Mouse (Mus musculus) G1E (cell line): ENCODE results near the gene H2al1j. TPM values are rescaled to one million over a fixed set of nuclear protein-coding genes. Genes with fewer than 3 reads are reported as not detected.
"Not testable (repeated sequence)": the region's sequence is repeated elsewhere in the genome, so short reads cannot be mapped to it uniquely, and the experiment has no call there.

ENCODE experiments used
- ATAC-seq: 2 replicates; pipeline ENCODE4 v1.8.0; 2016; ENCODE audit warnings: mild to moderate bottlenecking; ENCODE audit not compliant: insufficient number of reproducible peaks, poor library complexity, low FRiP score, severe bottlenecking; ENCODE audit errors: extremely low read depth
- DNase-seq: peaks from one replicate; pipeline ENCODE4 v3.0.0; 2012; ENCODE audit warnings: low spot score
- H3K27me3 ChIP-seq: 2 replicates; pipeline ENCODE4 v1.6.1; 2012; ENCODE audit warnings: mild to moderate bottlenecking, low read length, inconsistent platforms; ENCODE audit not compliant: insufficient read depth
- H3K36me3 ChIP-seq: replicated peaks from 2 replicates; pipeline ENCODE3; 2012; ENCODE audit warnings: mild to moderate bottlenecking, inconsistent platforms
- H3K4me1 ChIP-seq: 2 replicates; pipeline ENCODE4 v1.6.1; 2012; ENCODE audit warnings: low read depth, low read length, inconsistent platforms, mixed read lengths; ENCODE audit not compliant: insufficient read depth
- H3K4me3 ChIP-seq: 2 replicates; pipeline ENCODE4 v1.5.1; 2012; ENCODE audit warnings: low read depth, mild to moderate bottlenecking, inconsistent platforms, low read length, moderate library complexity, mixed read lengths
- H3K9me3 ChIP-seq: replicated peaks from 2 replicates; pipeline ENCODE4 v1.6.1; 2012; ENCODE audit warnings: inconsistent platforms
- CTCF ChIP-seq: IDR thresholded peaks from 2 replicates; pipeline ENCODE4 v1.5.1; 2012; ENCODE audit warnings: low read depth, low read length, inconsistent platforms, mixed read lengths
- GATA1 ChIP-seq: IDR thresholded peaks from 2 replicates; pipeline ENCODE4 v1.6.1; 2012; ENCODE audit warnings: borderline replicate concordance, low read length, inconsistent platforms, mixed read lengths
- GATA2 ChIP-seq: IDR thresholded peaks from 2 replicates; pipeline ENCODE4 v1.6.1; 2012; ENCODE audit warnings: low read depth, low read length, inconsistent platforms, borderline replicate concordance
- POLR2AphosphoS5 ChIP-seq: IDR thresholded peaks from 2 replicates; pipeline ENCODE4 v1.6.1; 2012; ENCODE audit warnings: low read depth, low read length, inconsistent platforms; ENCODE audit not compliant: insufficient replicate concordance
- TAL1 ChIP-seq: conservative IDR thresholded peaks from 2 replicates; pipeline ENCODE4 v1.6.1; 2012; ENCODE audit warnings: low read depth, low read length, inconsistent platforms, mixed read lengths
- polyA plus RNA-seq: library from polyadenylated mRNA; stranded (reverse); fragments of >175 nt; gene quantifications from 2 replicates; pipeline ENCODE4 v1.2.3, GENCODE M21; 2012
- total RNA-seq, 2 experiments: library from RNA; stranded (forward) in 1 of 2; stranded (reverse) in 1 of 2; fragments of 200-1000 nt in 1 of 2; fragments of >200 nt in 1 of 2; fragmentation: Nextera tagmentation in 1 of 2; gene quantifications; 2 replicates each; pipeline ENCODE4 v1.2.3; 2014 to 2017

Gene H2al1j
- not detected in 2 replicates for total RNA-seq (2014; fragmentation: Nextera tagmentation)
- not detected in 2 replicates for total RNA-seq (2017)
- polyA plus RNA-seq = not detected in 2 replicates

GRCm38 (mm10) chrX:11327522-11327921 is at the start of gene H2al1j:
TSS of gene H2al1j (plus strand) at chrX:11327822.
- not testable (repeated sequence) for H3K27me3 ChIP-seq, H3K9me3 ChIP-seq, H3K36me3 ChIP-seq, ATAC-seq, H3K4me1 ChIP-seq, DNase-seq, H3K4me3 ChIP-seq

- H3K4me3 ChIP-seq = no peak overlapping the region
- no peaks in the 10 kb centered on the region for H3K4me1 ChIP-seq
- TF ChIP-seq GATA2 = no peak
- no peak for TF ChIP-seq GATA1
- no peak for TF ChIP-seq CTCF
- no peak for TF ChIP-seq POLR2AphosphoS5
- TF ChIP-seq TAL1 = no peak
- DNase-seq (no peak), ATAC-seq (no peak)
- no peaks in the 10 kb centered on the region for H3K27me3 ChIP-seq
- H3K9me3 ChIP-seq = no peaks in the 10 kb centered on the region
- no peaks in the 10 kb centered on the region for H3K36me3 ChIP-seq
These were observed 46.9 kb upstream of the H2al1j start for GRCm38 (mm10) chrX:11280741-11281140.

- DNase-seq (no peak), ATAC-seq (no peak)
- no peaks in the 10 kb centered on the region for H3K27me3 ChIP-seq
- H3K4me3 ChIP-seq = no peak overlapping the region
- TF ChIP-seq POLR2AphosphoS5 (no peak), TAL1 (no peak), CTCF (no peak), GATA2 (no peak), GATA1 (no peak)
- H3K36me3 ChIP-seq = no peaks in the 10 kb centered on the region
- H3K9me3 ChIP-seq = no peaks in the 10 kb centered on the region
- no peaks in the 10 kb centered on the region for H3K4me1 ChIP-seq
These were observed 39.2 kb upstream of the H2al1j start for GRCm38 (mm10) chrX:11288306-11288882.

GRCm38 (mm10) chrX:11289244-11289643 is 38.4 kb upstream of the H2al1j start:
- no peaks in the 10 kb centered on the region for H3K9me3 ChIP-seq
- TF ChIP-seq GATA2 (no peak), TAL1 (no peak), CTCF (no peak), POLR2AphosphoS5 (no peak)
- no peaks in the 10 kb centered on the region for H3K36me3 ChIP-seq
- DNase-seq = no peak
- no peak for ATAC-seq
- H3K4me1 ChIP-seq = no peaks in the 10 kb centered on the region
- no peak overlapping the region for H3K4me3 ChIP-seq
- H3K27me3 ChIP-seq = no peaks in the 10 kb centered on the region

GRCm38 (mm10) chrX:11298957-11299356 is 28.7 kb upstream of the H2al1j start, which contains the start of gene H2al1a:
TSS of gene H2al1a (plus strand) at chrX:11299257.
- not testable (repeated sequence) for H3K27me3 ChIP-seq, H3K36me3 ChIP-seq, H3K4me3 ChIP-seq, ATAC-seq, DNase-seq, H3K9me3 ChIP-seq, H3K4me1 ChIP-seq

- not testable (repeated sequence) for H3K27me3 ChIP-seq, DNase-seq, H3K9me3 ChIP-seq, H3K4me1 ChIP-seq, H3K36me3 ChIP-seq, H3K4me3 ChIP-seq, ATAC-seq
These were observed 25.5 kb upstream of the H2al1j start, which contains the start of gene H2al1b for GRCm38 (mm10) chrX:11302132-11302531. TSS of gene H2al1b (plus strand) at chrX:11302432.

- not testable (repeated sequence) for H3K9me3 ChIP-seq, ATAC-seq
These were observed 22.3 kb upstream of the H2al1j start, which contains the start of gene H2al1c for GRCm38 (mm10) chrX:11305355-11305754. TSS of gene H2al1c (plus strand) at chrX:11305655.

GRCm38 (mm10) chrX:11308524-11308923 is 19.1 kb upstream of the H2al1j start, which contains the start of gene H2al1d:
TSS of gene H2al1d (plus strand) at chrX:11308824.
- H3K27me3 ChIP-seq, H3K9me3 ChIP-seq, DNase-seq, H3K4me1 ChIP-seq, ATAC-seq, H3K36me3 ChIP-seq, H3K4me3 ChIP-seq: not testable (repeated sequence)

More at GRCm38 (mm10) chrX:11305355-11305754, 22.3 kb upstream of the H2al1j start, which contains the start of gene H2al1c:
- not testable (repeated sequence) for H3K4me1 ChIP-seq, H3K36me3 ChIP-seq, DNase-seq, H3K27me3 ChIP-seq, H3K4me3 ChIP-seq

- not testable (repeated sequence) for H3K9me3 ChIP-seq, H3K27me3 ChIP-seq, H3K36me3 ChIP-seq, H3K4me1 ChIP-seq, H3K4me3 ChIP-seq, ATAC-seq, DNase-seq
These were observed 16.0 kb upstream of the H2al1j start, which contains the start of gene H2al1e for GRCm38 (mm10) chrX:11311634-11312033. TSS of gene H2al1e (plus strand) at chrX:11311934.

- not testable (repeated sequence) for H3K27me3 ChIP-seq, H3K9me3 ChIP-seq, DNase-seq, H3K4me3 ChIP-seq, H3K36me3 ChIP-seq, ATAC-seq, H3K4me1 ChIP-seq
These were observed 12.8 kb upstream of the H2al1j start, which contains the start of gene H2al1f for GRCm38 (mm10) chrX:11314858-11315257. TSS of gene H2al1f (plus strand) at chrX:11315158.
